Mouse (Mus musculus) lung, embryonic 15.5 days (tissue): ENCODE measurements around the gene Ptger1. TPM values are rescaled to one million over a fixed set of nuclear protein-coding genes. Genes with fewer than 3 reads are reported as not detected.

Experiments
- ATAC-seq: fragments of 200-750 bp; cut with Nextera tagmentation; 2 replicates; pipeline ENCODE4 v1.8.0; 2017; ENCODE audit warnings: moderate number of reproducible peaks, borderline replicate concordance; ENCODE audit not compliant: low FRiP score, low TSS enrichment; ENCODE audit errors: extremely low read depth
- H3K27ac ChIP-seq: fragments of 300-500 bp; sonication (generic); 2 replicates; pipeline ENCODE4 v1.5.1; 2015; ENCODE audit warnings: moderate library complexity, mild to moderate bottlenecking, inconsistent platforms
- H3K27me3 ChIP-seq: fragments of 300-500 bp; sonication (generic); 2 replicates; pipeline ENCODE4 v1.6.1; 2015; ENCODE audit warnings: inconsistent platforms
- H3K36me3 ChIP-seq: fragments of 300-500 bp; sonication (generic); 2 replicates; pipeline ENCODE4 v1.6.1; 2015; ENCODE audit warnings: inconsistent platforms
- H3K4me1 ChIP-seq: fragments of 300-500 bp; sonication (generic); 2 replicates; pipeline ENCODE4 v1.6.1; 2015; ENCODE audit warnings: inconsistent platforms
- H3K4me2 ChIP-seq: fragments of 300-500 bp; sonication (generic); 2 replicates; pipeline ENCODE4 v1.6.1; 2015; ENCODE audit warnings: inconsistent platforms, mild to moderate bottlenecking, moderate library complexity
- H3K4me3 ChIP-seq: fragments of 300-500 bp; sonication (generic); 2 replicates; pipeline ENCODE4 v1.5.1; 2015; ENCODE audit warnings: mild to moderate bottlenecking, inconsistent platforms
- H3K9ac ChIP-seq: fragments of 300-500 bp; sonication (generic); 2 replicates; pipeline ENCODE4 v1.6.1; 2015; ENCODE audit warnings: inconsistent platforms
- H3K9me3 ChIP-seq: fragments of 300-500 bp; sonication (generic); 2 replicates; pipeline ENCODE4 v1.6.1; 2016; ENCODE audit warnings: inconsistent platforms
- WGBS: fragments of 180-500 bp; shearing (Covaris S2); methylation state at CpG from one replicate; pipeline ENCODE4 v1.1.7; 2015; 5-methylcytosine and 5-hydroxymethylcytosine counted together
- polyA plus RNA-seq: library from polyadenylated mRNA; unstranded; fragments of >200 nt; fragmentation: Nextera tagmentation; extraction: Ambion mirVana; gene quantifications from 2 replicates; pipeline ENCODE4 v1.2.1, GENCODE M21; 2015

Ptger1 gene
- polyA plus RNA-seq, 1 experiment from 2014 or later: 1.2 TPM

DNA sequence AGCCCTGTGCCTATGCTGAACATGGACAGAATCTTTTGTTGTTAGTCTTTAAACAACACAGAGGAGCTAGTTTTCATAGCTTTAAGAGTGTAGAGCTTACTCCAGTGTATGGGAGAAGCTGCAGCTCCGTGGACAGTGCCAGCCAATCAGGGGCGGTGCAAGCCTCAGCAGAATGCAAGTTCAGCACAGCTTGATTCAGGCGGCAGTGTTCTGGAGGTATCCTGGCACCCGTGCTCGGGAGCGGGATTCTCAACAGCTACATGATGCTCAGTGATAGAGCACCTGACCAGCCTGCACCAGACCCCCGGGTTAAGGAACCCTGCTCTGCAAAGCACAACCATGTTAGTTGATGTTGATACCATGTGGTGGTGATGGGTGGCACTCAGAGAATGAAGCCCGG lies 5.9 kb upstream of the Ptger1 start:
- Histone ChIP-seq H3K4me3 (no peak overlapping the region; the same call in 1 of the 2 replicates), H3K4me2 (peak overlapping the region; percentile 43), H3K27ac (peak overlapping the region; percentile 46; the same call in 1 of the 2 replicates), H3K4me1 (peaks cover 61% of the 10 kb centered on the region), H3K9ac (peak overlapping the region; percentile 14; the same call in 1 of the 2 replicates), H3K9me3 (no peaks in the 10 kb centered on the region), H3K27me3 (no peaks in the 10 kb centered on the region), H3K36me3 (0 out of 2 replicates have a peak, but pooled peaks cover 5% of the 10 kb centered on the region)
- 12% methylated on average over 8 of the region's 8 CpGs for WGBS
- no peak for ATAC-seq

DNA sequence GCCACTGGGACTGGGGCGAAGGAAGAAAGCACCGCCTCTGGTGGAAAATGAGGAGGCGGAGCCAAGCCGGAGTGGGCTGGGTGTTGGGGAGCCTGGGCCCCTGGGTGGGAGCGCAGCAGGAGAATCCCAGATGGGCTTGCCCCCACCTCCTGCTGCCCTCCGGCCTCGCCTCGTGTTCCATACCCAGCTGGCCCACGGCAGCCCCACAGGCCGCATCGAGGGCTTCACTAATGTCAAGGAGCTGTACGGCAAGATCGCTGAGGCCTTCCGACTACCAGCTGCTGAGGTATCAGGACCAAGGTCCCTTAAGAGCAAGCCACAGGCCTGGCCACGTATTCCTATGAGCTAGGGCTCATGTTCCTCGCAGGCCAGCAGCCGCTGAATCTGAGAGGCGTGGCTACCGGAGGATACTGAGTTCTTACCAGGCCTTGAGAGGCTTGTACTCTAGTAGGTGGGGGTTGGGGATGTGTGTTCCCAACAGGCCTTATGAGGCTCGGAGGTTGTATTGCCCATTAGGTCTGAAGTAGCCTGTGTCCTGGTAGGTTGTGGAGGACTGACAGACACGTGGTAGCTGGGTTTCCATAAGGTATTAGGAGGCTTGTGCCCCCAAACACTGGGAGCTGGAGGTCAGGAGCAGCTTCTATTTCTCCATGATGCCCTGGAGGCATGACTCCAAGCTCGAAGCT lies 5.3 kb upstream of the Ptger1 start:
- peak overlapping the region; percentile 14; the same call in 1 of the 2 replicates for H3K9ac ChIP-seq
- no peaks in the 10 kb centered on the region for H3K9me3 ChIP-seq
- WGBS: 15% methylated on average over 22 of the region's 22 CpGs
- H3K4me1 ChIP-seq: peaks cover 64% of the 10 kb centered on the region
- no peak for ATAC-seq
- 0 out of 2 replicates have a peak, but pooled peaks cover 4% of the 10 kb centered on the region for H3K36me3 ChIP-seq
- H3K27ac ChIP-seq: peak overlapping the region; percentile 46
- H3K4me3 ChIP-seq: peak overlapping the region; percentile 6; the same call in 1 of the 2 replicates
- H3K27me3 ChIP-seq: no peaks in the 10 kb centered on the region
- H3K4me2 ChIP-seq: peak overlapping the region; percentile 43

DNA sequence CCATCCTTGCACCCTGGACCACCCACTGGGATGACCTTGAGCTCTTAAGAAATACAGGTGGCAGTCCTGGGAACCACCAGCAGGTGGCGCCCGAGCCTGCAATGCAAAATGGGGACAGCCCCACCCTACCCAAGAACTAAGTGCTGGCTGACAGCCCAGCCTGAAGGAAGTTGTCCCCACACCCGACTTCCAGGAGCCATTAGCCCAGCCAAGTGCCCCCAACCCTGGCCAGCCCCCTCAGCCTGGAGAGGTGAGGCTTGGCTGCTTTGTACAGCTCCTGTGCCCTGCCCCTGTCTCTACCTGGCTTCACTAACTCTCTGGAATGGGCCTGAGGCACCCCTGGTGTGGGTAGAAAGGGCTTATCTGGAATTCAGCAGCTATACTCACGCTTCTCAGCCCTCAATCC lies 4.1 kb upstream of the Ptger1 start:
- 1% methylated on average over 4 of the region's 4 CpGs for WGBS
- Histone ChIP-seq H3K9me3 (no peaks in the 10 kb centered on the region), H3K27me3 (no peaks in the 10 kb centered on the region), H3K9ac (peak overlapping the region; percentile 21; the same call in 1 of the 2 replicates), H3K4me2 (peak overlapping the region; percentile 27), H3K4me1 (peaks cover 71% of the 10 kb centered on the region), H3K4me3 (no peak overlapping the region), H3K36me3 (0 out of 2 replicates have a peak, but pooled peaks cover 4% of the 10 kb centered on the region), H3K27ac (peak overlapping the region; percentile 78)
- ATAC-seq: peak; percentile 72

DNA sequence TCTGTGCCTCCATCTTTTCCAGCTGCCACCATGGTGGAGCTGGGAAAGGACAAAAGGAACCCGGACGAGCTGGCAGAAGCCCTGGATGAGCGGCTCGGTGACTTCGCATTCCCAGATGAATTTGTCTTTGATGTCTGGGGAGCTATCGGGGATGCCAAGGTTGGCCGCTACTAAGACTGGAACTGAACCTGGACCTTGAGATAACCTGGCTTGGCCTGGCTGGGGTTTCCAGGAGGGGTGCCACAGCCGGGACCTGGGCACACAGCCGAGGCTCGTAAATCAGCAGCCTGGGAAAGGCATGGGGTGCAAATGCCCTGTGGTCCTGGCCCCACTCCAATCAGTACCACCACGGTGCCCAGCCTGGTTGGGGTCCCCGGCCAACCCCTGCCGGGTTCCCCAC lies 2.4 kb upstream of the Ptger1 start:
- no peaks in the 10 kb centered on the region for H3K27me3 ChIP-seq
- H3K9me3 ChIP-seq: no peaks in the 10 kb centered on the region
- no peaks in the 10 kb centered on the region for H3K36me3 ChIP-seq
- peaks cover 81% of the 10 kb centered on the region for H3K4me1 ChIP-seq
- no peak overlapping the region for H3K9ac ChIP-seq
- no peak overlapping the region for H3K4me2 ChIP-seq
- 78% methylated on average over 13 of the region's 13 CpGs for WGBS
- H3K4me3 ChIP-seq: no peak overlapping the region
- ATAC-seq: no peak
- no peak overlapping the region; the same call in 1 of the 2 replicates for H3K27ac ChIP-seq

DNA sequence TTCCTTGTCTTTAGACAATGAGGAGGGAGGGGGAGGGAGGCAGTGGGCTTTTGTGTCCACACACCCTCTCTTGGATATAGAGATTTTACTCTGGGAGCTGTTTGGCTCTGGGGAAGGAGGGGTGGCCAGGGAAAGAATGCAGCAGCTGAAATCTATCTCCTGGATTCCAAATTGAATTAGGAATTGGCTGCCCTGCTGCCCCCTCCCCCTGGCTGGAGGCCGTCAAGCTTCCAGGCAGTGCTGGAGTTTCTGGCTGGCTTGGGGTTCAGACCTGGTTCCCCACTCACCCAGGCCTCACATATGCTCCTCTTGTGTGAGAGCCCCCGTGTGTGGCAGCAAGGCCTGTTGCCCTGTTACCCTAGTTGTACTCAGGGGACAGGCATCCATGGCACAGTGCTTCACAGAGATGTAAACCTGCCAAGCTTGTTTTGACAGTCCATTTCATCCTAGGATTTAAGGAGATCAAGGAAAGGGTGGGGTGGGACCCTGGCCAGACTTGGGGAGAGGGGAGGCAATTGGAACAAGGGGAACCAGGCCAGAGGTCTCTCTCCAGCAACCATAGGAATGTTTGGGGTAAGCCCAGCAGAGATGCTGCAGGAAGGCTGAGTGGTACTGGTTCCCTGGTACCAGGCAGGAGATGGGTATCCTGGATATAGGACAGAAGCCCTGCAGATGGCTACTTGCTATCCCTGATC lies 1.4 kb upstream of the Ptger1 start:
- Histone ChIP-seq H3K36me3 (peaks cover 9% of the 10 kb centered on the region; the same call in 1 of the 2 replicates), H3K9ac (no peak overlapping the region), H3K4me1 (peaks cover 77% of the 10 kb centered on the region), H3K27me3 (no peaks in the 10 kb centered on the region), H3K4me3 (no peak overlapping the region), H3K9me3 (no peaks in the 10 kb centered on the region), H3K4me2 (no peak overlapping the region), H3K27ac (peak overlapping the region; percentile 84)
- WGBS: 25% methylated on average over 2 of the region's 2 CpGs
- no peak for ATAC-seq

DNA sequence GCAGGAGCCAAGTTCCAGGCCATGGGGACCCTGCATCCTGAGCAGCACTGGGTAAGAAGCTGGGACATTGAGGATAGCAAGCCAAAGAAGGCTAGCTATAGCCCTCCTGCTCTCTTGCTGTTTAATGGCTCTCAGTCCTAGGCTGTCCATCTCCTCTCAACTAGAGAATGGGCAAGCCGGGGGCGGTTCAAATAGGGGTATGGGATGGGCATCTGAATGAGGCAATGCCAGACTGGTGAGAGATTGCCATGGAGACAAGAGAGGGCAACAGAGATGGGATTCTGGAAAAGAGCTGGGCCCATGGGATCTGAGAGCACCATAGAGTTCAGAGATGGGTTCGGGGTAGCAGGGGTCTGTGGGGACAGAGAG lies 372 bp downstream of the Ptger1 start:
- 95% methylated on average over 3 of the region's 3 CpGs for WGBS
- Histone ChIP-seq H3K4me1 (peaks cover 59% of the 10 kb centered on the region), H3K9ac (no peak overlapping the region; the same call in 1 of the 2 replicates), H3K4me3 (0 out of 2 replicates have a peak overlapping the region, but pooled peaks have one; percentile 3), H3K27me3 (no peaks in the 10 kb centered on the region), H3K36me3 (peaks cover 26% of the 10 kb centered on the region), H3K4me2 (peak overlapping the region; percentile 42), H3K9me3 (no peaks in the 10 kb centered on the region), H3K27ac (peak overlapping the region; percentile 84)
- ATAC-seq: no peak

DNA sequence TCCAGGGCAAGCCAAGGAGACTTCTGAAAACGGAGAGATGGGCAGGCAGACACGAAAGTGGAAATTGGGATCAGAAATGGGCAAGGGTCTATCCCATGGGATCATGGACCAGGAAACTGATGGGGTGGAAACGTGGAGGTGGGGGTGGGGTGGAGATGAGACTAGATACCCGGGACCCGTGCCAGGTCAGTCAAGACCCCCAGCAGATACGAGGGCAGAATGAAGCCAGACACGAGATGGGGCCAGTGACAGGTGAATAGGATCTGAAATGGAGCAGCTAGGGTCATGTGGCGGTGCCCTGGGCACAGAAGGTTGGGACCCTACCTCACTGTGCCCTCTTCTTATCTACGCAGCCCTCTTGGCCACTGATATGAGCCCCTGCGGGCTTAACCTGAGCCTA lies 1.0 kb downstream of the Ptger1 start:
- no peak overlapping the region for H3K9ac ChIP-seq
- H3K4me2 ChIP-seq: no peak overlapping the region
- H3K4me3 ChIP-seq: no peak overlapping the region
- no peaks in the 10 kb centered on the region for H3K9me3 ChIP-seq
- H3K27me3 ChIP-seq: no peaks in the 10 kb centered on the region
- no peak overlapping the region for H3K27ac ChIP-seq
- ATAC-seq: no peak
- peaks cover 33% of the 10 kb centered on the region for H3K36me3 ChIP-seq
- 79% methylated on average over 10 of the region's 10 CpGs for WGBS
- H3K4me1 ChIP-seq: peaks cover 53% of the 10 kb centered on the region

DNA sequence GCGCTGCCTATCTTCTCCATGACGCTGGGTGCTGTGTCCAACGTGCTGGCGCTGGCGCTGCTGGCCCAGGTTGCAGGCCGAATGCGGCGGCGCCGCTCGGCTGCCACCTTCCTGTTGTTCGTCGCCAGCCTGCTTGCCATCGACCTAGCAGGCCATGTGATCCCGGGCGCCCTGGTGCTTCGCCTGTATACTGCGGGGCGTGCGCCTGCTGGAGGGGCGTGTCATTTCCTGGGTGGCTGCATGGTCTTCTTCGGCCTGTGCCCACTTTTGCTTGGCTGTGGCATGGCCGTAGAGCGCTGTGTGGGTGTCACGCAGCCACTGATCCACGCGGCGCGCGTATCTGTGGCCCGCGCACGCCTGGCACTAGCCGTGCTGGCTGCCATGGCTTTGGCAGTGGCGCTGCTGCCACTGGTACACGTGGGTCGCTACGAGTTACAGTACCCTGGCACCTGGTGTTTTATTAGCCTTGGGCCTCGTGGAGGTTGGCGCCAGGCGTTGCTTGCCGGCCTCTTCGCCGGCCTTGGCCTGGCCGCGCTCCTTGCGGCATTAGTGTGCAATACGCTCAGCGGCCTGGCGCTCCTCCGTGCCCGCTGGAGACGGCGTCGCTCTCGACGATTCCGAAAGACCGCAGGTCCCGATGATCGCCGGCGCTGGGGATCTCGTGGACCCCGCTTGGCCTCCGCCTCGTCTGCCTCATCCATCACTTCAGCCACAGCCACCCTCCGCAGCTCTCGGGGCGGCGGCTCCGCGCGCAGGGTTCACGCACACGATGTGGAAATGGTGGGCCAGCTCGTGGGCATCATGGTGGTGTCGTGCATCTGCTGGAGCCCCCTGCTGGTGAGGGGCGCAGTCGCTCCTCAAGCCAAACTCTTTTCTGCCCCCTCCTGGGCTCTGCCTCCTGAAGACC lies 1.8 kb downstream of the Ptger1 start:
- Histone ChIP-seq H3K9ac (peak overlapping the region; percentile 43), H3K4me2 (peak overlapping the region; percentile 70), H3K4me1 (peaks cover 47% of the 10 kb centered on the region), H3K27me3 (no peaks in the 10 kb centered on the region), H3K27ac (no peak overlapping the region), H3K4me3 (peak overlapping the region; percentile 38), H3K9me3 (no peaks in the 10 kb centered on the region), H3K36me3 (peaks cover 40% of the 10 kb centered on the region)
- 20% methylated on average over 80 of the region's 80 CpGs for WGBS
- peak; percentile 33; the same call in 1 of the 2 replicates for ATAC-seq

DNA sequence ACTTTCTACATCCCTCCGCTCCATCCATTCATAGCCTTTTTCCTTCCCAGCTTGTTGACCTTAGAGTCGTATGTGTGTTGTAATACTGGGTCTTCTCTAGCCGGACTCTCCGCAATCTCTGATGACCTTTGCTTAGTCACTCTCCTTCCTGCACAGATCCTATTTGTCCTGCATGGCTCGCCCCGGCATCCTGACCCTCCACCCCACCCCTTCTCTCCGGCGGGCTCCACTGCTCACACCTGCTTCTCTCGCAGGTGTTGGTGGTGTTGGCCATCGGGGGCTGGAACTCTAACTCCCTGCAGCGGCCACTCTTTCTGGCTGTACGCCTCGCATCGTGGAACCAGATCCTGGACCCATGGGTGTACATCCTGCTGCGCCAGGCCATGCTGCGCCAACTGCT lies 2.5 kb downstream of the Ptger1 start:
- Histone ChIP-seq H3K27ac (no peak overlapping the region), H3K4me2 (peak overlapping the region; percentile 70), H3K9me3 (no peaks in the 10 kb centered on the region), H3K4me1 (peaks cover 46% of the 10 kb centered on the region), H3K9ac (no peak overlapping the region), H3K27me3 (no peaks in the 10 kb centered on the region), H3K36me3 (peaks cover 45% of the 10 kb centered on the region), H3K4me3 (peak overlapping the region; percentile 38)
- WGBS: 69% methylated on average over 16 of the region's 16 CpGs
- ATAC-seq: no peak

DNA sequence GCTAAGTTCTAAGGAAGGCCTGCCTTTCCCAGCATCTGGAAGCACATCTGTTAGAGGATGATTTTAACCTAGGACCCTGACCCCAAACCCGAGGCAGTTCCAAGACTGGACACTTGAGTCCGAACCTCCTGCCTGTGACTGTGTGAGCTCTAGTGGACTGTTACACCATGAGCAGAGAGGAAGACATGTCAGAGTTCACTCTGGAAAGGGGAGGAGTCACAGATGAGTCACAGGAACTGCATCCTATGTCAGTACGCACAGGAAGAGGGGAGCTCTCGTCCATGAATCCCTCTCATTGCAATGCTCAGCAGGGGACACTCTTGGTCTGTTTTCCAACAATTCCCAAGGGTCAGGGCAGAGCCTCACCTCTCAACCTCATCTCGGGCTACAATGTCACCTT lies 6.5 kb downstream of the Ptger1 start:
- H3K27me3 ChIP-seq: no peaks in the 10 kb centered on the region
- 58% methylated on average over 5 of the region's 5 CpGs for WGBS
- H3K36me3 ChIP-seq: peaks cover 63% of the 10 kb centered on the region
- ATAC-seq: no peak
- H3K9me3 ChIP-seq: no peaks in the 10 kb centered on the region
- no peak overlapping the region for H3K4me3 ChIP-seq
- H3K27ac ChIP-seq: no peak overlapping the region
- peaks cover 7% of the 10 kb centered on the region for H3K4me1 ChIP-seq
- no peak overlapping the region for H3K9ac ChIP-seq
- H3K4me2 ChIP-seq: no peak overlapping the region

DNA sequence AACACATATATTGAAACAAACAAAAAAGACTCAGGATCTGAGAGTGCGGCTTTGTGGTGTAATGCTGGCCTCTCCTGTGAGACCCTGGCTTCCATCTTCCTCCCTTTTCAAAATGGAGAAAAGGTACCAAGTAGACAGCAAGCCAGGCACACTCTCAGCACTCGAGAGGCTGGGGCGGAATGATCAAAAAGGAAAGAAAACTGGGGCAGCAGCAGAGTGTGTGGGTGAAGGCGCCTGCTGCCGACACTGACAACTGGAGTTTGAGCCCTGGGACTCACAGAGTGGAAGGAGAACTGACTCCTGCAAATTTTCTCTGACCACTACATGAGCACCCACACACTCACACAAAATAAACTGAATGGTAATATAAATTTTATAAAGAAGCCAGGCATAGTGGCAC lies 8.0 kb downstream of the Ptger1 start:
- no peaks in the 10 kb centered on the region for H3K27me3 ChIP-seq
- H3K4me1 ChIP-seq: no peaks in the 10 kb centered on the region
- ATAC-seq: no peak
- 82% methylated on average over 5 of the region's 5 CpGs for WGBS
- no peak overlapping the region for H3K4me2 ChIP-seq
- H3K9ac ChIP-seq: no peak overlapping the region
- H3K27ac ChIP-seq: no peak overlapping the region
- no peak overlapping the region for H3K4me3 ChIP-seq
- H3K9me3 ChIP-seq: no peaks in the 10 kb centered on the region
- peaks cover 76% of the 10 kb centered on the region for H3K36me3 ChIP-seq
